Mouse (Mus musculus): ENCODE results near the gene Cacnb4.

GRCm38 (mm10) chr2:52639530-52639875 is 37.1 kb downstream of the Cacnb4 start:
- TF ChIP-seq CTCF (conservative IDR thresholded peaks at IDR 0.05; ENCODE audit: low read length) (no peak), NANOG (IDR thresholded peaks at IDR 0.05; ENCODE audit: borderline replicate concordance, low read length) (no peak)
